Mouse (Mus musculus) spleen, postnatal 4 days (tissue): ENCODE data around the gene Slc39a3.

Source experiments
- DNase-seq, 2 experiments: peaks; one replicate each; pipeline ENCODE4 v3.0.0; 2022; ENCODE audit warnings: low spot score in 2 of 2

Slc39a3 gene

DNA sequence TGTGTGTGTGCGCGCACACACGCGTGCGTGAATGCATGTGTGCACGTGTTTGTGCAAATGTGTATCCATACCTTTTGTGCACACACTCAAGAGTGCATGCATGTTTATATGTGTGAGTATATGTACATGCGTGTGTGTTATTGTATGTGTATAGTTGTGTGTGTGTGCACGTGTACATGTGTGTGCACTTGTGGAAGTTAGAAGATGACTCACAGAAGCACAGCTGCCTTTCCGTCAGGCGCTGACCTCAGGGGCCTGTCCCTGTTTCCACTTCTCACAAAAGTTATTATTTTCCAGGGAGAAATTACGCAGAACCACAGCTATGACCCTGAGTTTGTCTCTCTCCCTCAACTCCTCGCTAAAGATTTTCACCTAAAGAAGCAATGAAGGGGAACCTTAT, 53.0 kb downstream of the Slc39a3 start:
- no peak for DNase-seq

- no peak for DNase-seq
These were observed 54.8 kb downstream of the Slc39a3 start for GRCm38 (mm10) chr10:80982381-80982780.

- DNase-seq = no peak
These were observed 55.6 kb downstream of the Slc39a3 start for GRCm38 (mm10) chr10:80981564-80982112.
